Mouse (Mus musculus): ENCODE measurements around the gene Gdpd2.
A peak's percentile ranks its signal among the peaks of the same experiment; 100 is the strongest.

Gene Gdpd2

GRCm38 (mm10) chrX:100729665-100730188 lies at the start of gene Gdpd2:
Gene Gdpd2 (plus strand): TSS chrX:100729873.
- DNase-seq (ENCODE audit: low spot score in 2 of 2) = no peak

GRCm38 (mm10) chrX:100686527-100686926 lies 43.1 kb upstream of the Gdpd2 start:
- no peak for DNase-seq (ENCODE audit: low spot score in 2 of 2)

- no peak for DNase-seq (ENCODE audit: low spot score in 2 of 2)
These were observed 42.2 kb upstream of the Gdpd2 start for GRCm38 (mm10) chrX:100687360-100688032.

- no peak for DNase-seq (ENCODE audit: low spot score in 2 of 2)
These were observed 41.7 kb upstream of the Gdpd2 start for GRCm38 (mm10) chrX:100688033-100688370.

- DNase-seq (ENCODE audit: low spot score in 2 of 2) = no peak
These were observed 32.9 kb upstream of the Gdpd2 start for GRCm38 (mm10) chrX:100696776-100697175.

- no peak for DNase-seq (ENCODE audit: low spot score in 2 of 2)
These were observed 21.6 kb upstream of the Gdpd2 start for GRCm38 (mm10) chrX:100708032-100708431.

GRCm38 (mm10) chrX:100716173-100716572 lies 13.5 kb upstream of the Gdpd2 start:
- DNase-seq (ENCODE audit: low spot score in 2 of 2) = no peak

- DNase-seq (ENCODE audit: low spot score in 2 of 2) = no peak
These were observed 726 bp upstream of the Gdpd2 start for GRCm38 (mm10) chrX:100728947-100729346.

- DNase-seq (ENCODE audit: low spot score in 2 of 2) = no peak
These were observed 593 bp downstream of the Gdpd2 start for GRCm38 (mm10) chrX:100730266-100730665.

- DNase-seq (ENCODE audit: low spot score in 2 of 2) = no peak
These were observed 4.7 kb downstream of the Gdpd2 start for GRCm38 (mm10) chrX:100734359-100734758.

- DNase-seq (ENCODE audit: low spot score in 2 of 2) = peak in 1 of 2 experiments; percentile 11
These were observed 9.2 kb downstream of the Gdpd2 start for GRCm38 (mm10) chrX:100738918-100739317.

GRCm38 (mm10) chrX:100739443-100739842 lies 9.8 kb downstream of the Gdpd2 start:
- DNase-seq (ENCODE audit: low spot score in 2 of 2) = no peak

- DNase-seq (ENCODE audit: low spot score in 2 of 2) = no peak
These were observed 11.1 kb downstream of the Gdpd2 start for GRCm38 (mm10) chrX:100740785-100741184.

- DNase-seq (ENCODE audit: low spot score in 2 of 2) = peak in 1 of 2 experiments; percentile 19
These were observed 12.3 kb downstream of the Gdpd2 start for GRCm38 (mm10) chrX:100741940-100742339.

GRCm38 (mm10) chrX:100765855-100766254 lies 36.2 kb downstream of the Gdpd2 start:
- no peak for DNase-seq (ENCODE audit: low spot score in 2 of 2)

- DNase-seq (ENCODE audit: low spot score in 2 of 2) = peak in 1 of 2 experiments; percentile 9
These were observed 37.7 kb downstream of the Gdpd2 start, which contains the start of gene Dlg3 for GRCm38 (mm10) chrX:100767181-100767884. Gene Dlg3 (plus strand): TSS chrX:100767722.

GRCm38 (mm10) chrX:100767885-100768626 lies 38.4 kb downstream of the Gdpd2 start:
- DNase-seq (ENCODE audit: low spot score in 2 of 2) = no peak

- DNase-seq (ENCODE audit: low spot score in 2 of 2) = no peak
These were observed 39.6 kb downstream of the Gdpd2 start for GRCm38 (mm10) chrX:100769281-100769680.

- DNase-seq (ENCODE audit: low spot score in 2 of 2) = peak; percentile 50 to 61
These were observed 44.7 kb downstream of the Gdpd2 start for GRCm38 (mm10) chrX:100774341-100774811.

GRCm38 (mm10) chrX:100775405-100775804 lies 45.7 kb downstream of the Gdpd2 start:
- DNase-seq (ENCODE audit: low spot score in 2 of 2) = no peak

- DNase-seq (ENCODE audit: low spot score in 2 of 2) = peak in 1 of 2 experiments; percentile 20
These were observed 46.8 kb downstream of the Gdpd2 start for GRCm38 (mm10) chrX:100776494-100776893.
